Mouse (Mus musculus) limb, embryonic 15.5 days (tissue): ENCODE measurements around the gene Rtel1. TPM values are rescaled to one million over a fixed set of nuclear protein-coding genes. Genes with fewer than 3 reads are reported as not detected.
A peak's percentile ranks its signal among the peaks of the same experiment; 100 is the strongest.
"Not testable (repeated sequence)": the region's sequence is repeated elsewhere in the genome, so short reads cannot be mapped to it uniquely, and the experiment has no call there.

Experiments
- ATAC-seq: fragments of 200-750 bp; cut with Nextera tagmentation; 2 replicates; pipeline ENCODE4 v1.8.0; 2017; ENCODE audit warnings: low read depth, moderate TSS enrichment; ENCODE audit not compliant: insufficient number of reproducible peaks, low FRiP score, low TSS enrichment
- H3K27ac ChIP-seq: fragments of 300-500 bp; sonication (generic); 2 replicates; pipeline ENCODE4 v1.5.1; 2015; ENCODE audit warnings: moderate library complexity, mild to moderate bottlenecking, inconsistent platforms
- H3K27me3 ChIP-seq: fragments of 300-500 bp; sonication (generic); 2 replicates; pipeline ENCODE4 v1.6.1; 2015; ENCODE audit warnings: inconsistent platforms
- H3K36me3 ChIP-seq: fragments of 300-500 bp; sonication (generic); 2 replicates; pipeline ENCODE4 v1.6.1; 2015; ENCODE audit warnings: inconsistent platforms
- H3K4me1 ChIP-seq: fragments of 300-500 bp; sonication (generic); 2 replicates; pipeline ENCODE4 v1.6.1; 2015; ENCODE audit warnings: inconsistent platforms
- H3K4me2 ChIP-seq: fragments of 300-500 bp; sonication (generic); 2 replicates; pipeline ENCODE4 v1.6.1; 2015; ENCODE audit warnings: mild to moderate bottlenecking, inconsistent platforms
- H3K4me3 ChIP-seq: fragments of 300-500 bp; sonication (generic); 2 replicates; pipeline ENCODE4 v1.5.1; 2015; ENCODE audit warnings: mild to moderate bottlenecking, inconsistent platforms
- H3K9ac ChIP-seq: fragments of 300-500 bp; sonication (generic); 2 replicates; pipeline ENCODE4 v1.6.1; 2015; ENCODE audit warnings: inconsistent platforms
- H3K9me3 ChIP-seq: fragments of 300-500 bp; sonication (generic); 2 replicates; pipeline ENCODE4 v1.6.1; 2016; ENCODE audit warnings: inconsistent platforms
- WGBS: fragments of 180-500 bp; shearing (Covaris S2); methylation state at CpG from one replicate; pipeline ENCODE4 v1.1.7; 2015; 5-methylcytosine and 5-hydroxymethylcytosine counted together
- polyA plus RNA-seq: library from polyadenylated mRNA; unstranded; fragments of >200 nt; fragmentation: Nextera tagmentation; extraction: Ambion mirVana; gene quantifications from 2 replicates; pipeline ENCODE4 v1.2.1, GENCODE M21; 2015

Gene Rtel1
- 35.8 and 36.3 TPM in 2 replicates for polyA plus RNA-seq

DNA sequence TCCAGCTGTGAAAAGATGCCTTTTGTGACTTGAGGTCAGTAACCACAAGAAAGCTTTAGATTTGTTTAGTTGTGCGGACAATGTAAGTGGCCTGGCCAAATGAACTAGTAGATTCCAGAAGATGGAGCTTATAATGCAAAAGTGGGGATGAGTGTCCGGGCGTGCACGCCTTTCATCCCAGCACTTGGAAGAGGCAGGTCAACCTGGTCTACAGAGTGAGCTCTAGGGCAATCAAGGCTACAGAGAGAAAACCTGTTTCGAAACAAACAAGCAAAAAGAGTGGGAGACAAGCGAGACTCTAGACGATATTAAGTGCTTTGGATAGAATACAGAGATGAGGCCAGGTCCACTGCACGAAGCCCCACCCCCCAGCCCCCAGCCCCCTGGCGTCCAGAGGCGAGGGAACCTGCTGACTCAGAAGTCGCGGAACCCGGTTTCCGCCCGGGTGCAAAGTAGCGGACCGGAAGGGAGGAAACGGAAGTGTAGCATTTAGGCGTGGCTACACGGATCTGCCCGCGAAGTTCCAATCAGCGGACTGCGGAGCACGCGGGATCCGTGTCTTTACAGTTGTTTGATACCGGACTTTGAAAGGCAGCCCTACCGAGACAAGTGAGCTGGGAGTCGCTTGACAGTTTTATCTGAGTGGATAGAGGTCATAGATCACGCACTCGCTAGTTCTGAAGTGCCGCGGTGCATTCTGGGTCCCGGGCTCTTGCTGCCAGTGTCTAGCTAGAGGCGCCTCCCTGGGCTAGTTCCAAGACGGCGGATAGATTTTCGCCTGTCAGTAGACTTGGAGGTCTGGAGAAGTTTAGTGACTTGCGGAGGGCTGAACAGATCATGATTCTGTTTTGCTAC lies at the start of gene Rtel1:
Gene Rtel1, plus strand, starts transcription at position 492 of the 855 bp plus-strand sequence.
- peaks cover 26% of the 10 kb centered on the region for H3K27me3 ChIP-seq
- H3K4me3 ChIP-seq, result peak within 1 kb of the TSS; percentile 59
- peak within 1 kb of the TSS; percentile 69 for H3K4me2 ChIP-seq
- H3K36me3 ChIP-seq, result peaks cover 26% of the 10 kb centered on the region
- peaks cover 10% of the 10 kb centered on the region for H3K4me1 ChIP-seq
- H3K27ac ChIP-seq, result peak within 1 kb of the TSS; percentile 54
- WGBS, result 7% methylated on average over 40 of the region's 40 CpGs
- H3K9me3 ChIP-seq, result no peaks in the 10 kb centered on the region
- H3K9ac ChIP-seq, result peak within 1 kb of the TSS; percentile 46
- ATAC-seq, result 0 out of 2 replicates have a peak, but pooled peaks have one; percentile 63

DNA sequence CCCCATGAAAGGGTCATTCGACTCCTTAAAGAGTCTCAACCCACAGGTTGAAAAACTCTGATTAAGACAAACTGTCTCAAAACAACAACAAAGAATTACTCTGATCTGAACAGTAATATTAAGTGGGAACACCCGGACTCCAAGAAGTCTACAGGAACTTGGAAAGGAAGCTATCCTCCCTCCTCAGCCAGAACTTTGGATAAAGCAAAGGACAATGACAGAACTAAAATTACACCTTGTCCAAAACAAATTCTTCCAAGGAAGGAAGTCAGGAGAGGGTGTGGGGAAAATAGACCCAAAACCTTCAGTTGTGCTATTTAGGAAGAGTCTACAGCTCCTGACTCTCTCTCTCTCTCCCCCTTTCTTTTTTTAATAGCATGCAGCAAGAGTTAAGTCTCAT lies 47.4 kb upstream of the Rtel1 start:
- ATAC-seq, result no peak
- 94% methylated on average over 2 of the region's 2 CpGs for WGBS

DNA sequence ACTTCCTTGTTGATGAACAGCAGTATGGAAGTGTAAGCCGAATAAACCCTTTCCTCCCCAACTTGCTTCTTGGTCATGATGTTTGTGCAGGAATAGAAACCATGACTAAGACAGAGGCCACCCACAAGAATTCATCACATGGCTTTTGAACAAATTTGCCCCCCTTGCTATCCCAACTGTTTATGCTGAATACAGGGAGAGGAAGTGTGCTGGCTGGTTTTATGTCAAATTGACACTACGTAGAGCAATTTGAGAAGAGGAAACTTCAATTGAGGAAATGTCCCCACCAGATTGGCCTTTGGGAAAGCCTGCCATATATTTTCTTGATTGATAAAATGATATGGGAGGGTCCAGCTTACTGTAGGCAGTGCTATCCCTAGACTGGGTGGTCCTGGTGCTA lies 45.7 kb upstream of the Rtel1 start:
- no peak overlapping the region for H3K27ac ChIP-seq
- H3K4me3 ChIP-seq, result no peak overlapping the region
- H3K27me3 ChIP-seq, result no peaks in the 10 kb centered on the region
- peaks cover 60% of the 10 kb centered on the region for H3K36me3 ChIP-seq
- no peak overlapping the region for H3K9ac ChIP-seq
- no peaks in the 10 kb centered on the region for H3K9me3 ChIP-seq
- 97% methylated on average over 2 of the region's 2 CpGs for WGBS
- H3K4me1 ChIP-seq, result no peaks in the 10 kb centered on the region
- H3K4me2 ChIP-seq, result no peak overlapping the region
- no peak for ATAC-seq

More for the DNA sequence above, 47.4 kb upstream of the Rtel1 start:
- Histone ChIP-seq H3K4me3 (no peak overlapping the region), H3K27me3 (no peaks in the 10 kb centered on the region), H3K4me1 (no peaks in the 10 kb centered on the region), H3K27ac (no peak overlapping the region), H3K9ac (no peak overlapping the region), H3K9me3 (no peaks in the 10 kb centered on the region), H3K36me3 (peaks cover 52% of the 10 kb centered on the region), H3K4me2 (no peak overlapping the region)

DNA sequence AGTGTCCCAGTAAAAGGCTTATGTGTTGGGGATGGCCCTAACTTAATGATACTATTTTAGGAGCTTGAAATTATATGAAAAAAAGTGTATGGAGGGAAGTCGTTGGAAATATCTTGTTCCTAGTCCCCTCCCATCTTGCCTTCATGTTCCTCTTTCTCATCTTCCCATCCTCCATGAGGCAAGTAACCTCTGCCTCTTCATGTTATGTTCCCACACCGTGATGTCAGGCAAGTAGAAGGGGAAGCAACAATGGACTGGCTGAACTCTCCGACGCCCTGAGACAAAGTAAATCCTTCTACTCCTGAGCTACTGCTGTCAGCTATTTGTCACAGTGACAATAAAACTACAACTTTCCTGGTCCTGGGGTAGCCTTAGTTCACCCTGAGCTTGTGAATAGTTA lies 44.9 kb upstream of the Rtel1 start:
- H3K27ac ChIP-seq, result no peak overlapping the region
- no peaks in the 10 kb centered on the region for H3K9me3 ChIP-seq
- H3K9ac ChIP-seq, result no peak overlapping the region
- H3K4me1 ChIP-seq, result no peaks in the 10 kb centered on the region
- H3K36me3 ChIP-seq, result peaks cover 66% of the 10 kb centered on the region
- WGBS, result 83% methylated on average over 4 of the region's 4 CpGs
- H3K4me3 ChIP-seq, result no peak overlapping the region
- H3K27me3 ChIP-seq, result no peaks in the 10 kb centered on the region
- no peak overlapping the region for H3K4me2 ChIP-seq
- ATAC-seq, result no peak

DNA sequence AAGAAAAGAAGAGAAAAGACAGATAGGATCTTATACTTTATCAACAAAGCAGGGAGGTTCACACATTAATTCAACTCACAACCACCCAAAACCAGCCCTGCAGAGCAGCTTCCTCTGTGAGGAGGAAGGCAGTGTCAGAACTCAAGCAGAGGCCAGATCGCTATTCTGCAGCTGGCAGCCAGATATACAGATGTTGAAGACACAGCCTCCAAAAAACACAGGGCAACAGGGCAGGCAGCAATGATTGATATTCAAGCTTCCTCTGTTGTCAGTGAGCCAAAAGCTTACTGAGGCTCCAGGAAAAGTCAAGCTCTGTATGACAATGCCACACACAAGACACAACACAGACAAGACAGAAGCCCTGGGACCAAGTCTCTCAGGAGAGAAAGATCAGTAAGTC lies 42.8 kb upstream of the Rtel1 start:
- Histone ChIP-seq H3K4me2 (no peak overlapping the region), H3K4me3 (no peak overlapping the region), H3K4me1 (no peaks in the 10 kb centered on the region), H3K9me3 (no peaks in the 10 kb centered on the region), H3K27ac (no peak overlapping the region), H3K36me3 (peaks cover 56% of the 10 kb centered on the region), H3K9ac (no peak overlapping the region), H3K27me3 (no peaks in the 10 kb centered on the region)
- 75% methylated on average over 1 of the region's 1 CpGs for WGBS
- ATAC-seq, result no peak

DNA sequence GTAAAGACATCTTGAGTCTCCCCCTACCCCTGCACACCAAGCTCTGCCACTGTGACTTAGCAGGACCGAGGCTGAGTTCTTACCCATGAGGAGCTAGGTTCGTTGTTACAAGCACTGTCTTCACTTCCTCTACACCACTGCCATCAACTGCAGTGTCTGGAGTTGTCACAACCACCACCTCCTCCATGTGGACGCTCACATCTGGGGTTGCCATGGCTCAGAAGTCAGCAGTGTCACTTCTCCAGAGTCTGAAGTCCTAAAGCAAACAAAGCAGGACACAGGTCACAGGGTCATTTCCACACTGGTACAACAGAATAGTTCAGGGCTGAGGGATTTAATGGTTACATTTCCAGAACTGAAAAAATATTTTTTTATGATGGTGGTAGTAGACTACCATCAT lies 41.7 kb upstream of the Rtel1 start:
- ATAC-seq, result no peak
- Histone ChIP-seq H3K27ac (no peak overlapping the region), H3K4me3 (no peak overlapping the region), H3K9me3 (no peaks in the 10 kb centered on the region), H3K4me2 (no peak overlapping the region), H3K36me3 (peaks cover 58% of the 10 kb centered on the region), H3K27me3 (no peaks in the 10 kb centered on the region), H3K4me1 (no peaks in the 10 kb centered on the region), H3K9ac (no peak overlapping the region)
- 82% methylated on average over 3 of the region's 3 CpGs for WGBS

DNA sequence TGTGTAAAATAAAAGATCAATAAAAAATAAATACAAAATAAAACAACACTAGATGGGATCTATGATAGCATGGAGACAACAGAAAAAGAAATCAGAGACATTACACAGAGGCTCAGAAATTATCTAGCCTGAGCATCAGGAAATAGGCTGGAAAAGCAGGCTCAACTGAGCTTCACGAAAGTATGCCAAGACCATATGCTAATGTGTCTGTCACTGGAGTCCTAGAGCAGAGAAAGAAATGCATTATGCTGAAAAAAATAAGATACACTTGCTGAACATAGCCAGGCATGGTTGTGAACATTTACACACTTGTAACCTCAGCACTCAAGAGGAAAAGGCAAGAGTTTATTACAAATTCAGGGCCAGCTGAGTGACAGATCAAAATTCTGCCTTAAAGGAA lies 39.6 kb upstream of the Rtel1 start:
- 68% methylated on average over 1 of the region's 1 CpGs for WGBS
- Histone ChIP-seq H3K4me3 (no peak overlapping the region), H3K4me2 (no peak overlapping the region), H3K36me3 (peaks cover 53% of the 10 kb centered on the region), H3K27ac (no peak overlapping the region), H3K9ac (no peak overlapping the region), H3K9me3 (no peaks in the 10 kb centered on the region), H3K27me3 (no peaks in the 10 kb centered on the region), H3K4me1 (no peaks in the 10 kb centered on the region)
- ATAC-seq, result no peak

DNA sequence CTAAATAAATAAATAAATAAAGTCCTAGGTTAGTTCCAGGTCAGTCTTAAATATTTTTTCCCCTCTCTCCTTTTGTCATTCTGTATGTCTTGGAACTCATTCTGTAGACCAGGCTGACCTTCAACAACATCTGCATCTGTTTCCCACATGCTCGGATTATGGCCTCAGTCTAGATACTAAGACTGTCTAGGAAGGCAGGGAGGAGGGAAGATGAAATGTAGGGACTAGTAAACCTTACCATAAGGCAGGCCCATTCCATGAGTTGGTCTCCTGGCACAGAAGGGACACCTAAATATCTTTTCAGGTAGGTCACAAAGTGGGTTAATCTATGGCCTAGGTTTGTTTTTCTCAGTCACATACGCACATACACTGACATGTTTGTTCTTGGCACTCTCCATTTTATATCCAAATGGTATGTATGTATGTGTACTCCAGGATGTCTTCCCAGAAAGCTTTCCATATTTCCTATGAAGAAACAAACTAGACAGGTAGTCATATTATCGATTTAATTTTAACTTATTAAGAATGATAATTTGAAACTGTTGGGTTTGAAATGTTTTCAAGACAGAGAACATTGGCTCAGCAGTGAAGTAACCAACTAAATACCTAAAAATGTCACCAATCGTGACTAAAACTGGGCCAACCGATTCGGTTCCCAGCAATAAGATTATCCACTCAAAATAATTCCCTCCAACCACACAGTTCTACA lies 32.8 kb upstream of the Rtel1 start:
- Histone ChIP-seq H3K9me3 (no peaks in the 10 kb centered on the region), H3K4me3 (peak overlapping the region; percentile 58), H3K27ac (peak overlapping the region; percentile 96), H3K27me3 (no peaks in the 10 kb centered on the region), H3K4me2 (peak overlapping the region; percentile 52), H3K4me1 (peaks cover 13% of the 10 kb centered on the region), H3K36me3 (peaks cover 13% of the 10 kb centered on the region), H3K9ac (peak overlapping the region; percentile 85)
- WGBS, result 54% methylated on average over 6 of the region's 6 CpGs
- ATAC-seq, result no peak

DNA sequence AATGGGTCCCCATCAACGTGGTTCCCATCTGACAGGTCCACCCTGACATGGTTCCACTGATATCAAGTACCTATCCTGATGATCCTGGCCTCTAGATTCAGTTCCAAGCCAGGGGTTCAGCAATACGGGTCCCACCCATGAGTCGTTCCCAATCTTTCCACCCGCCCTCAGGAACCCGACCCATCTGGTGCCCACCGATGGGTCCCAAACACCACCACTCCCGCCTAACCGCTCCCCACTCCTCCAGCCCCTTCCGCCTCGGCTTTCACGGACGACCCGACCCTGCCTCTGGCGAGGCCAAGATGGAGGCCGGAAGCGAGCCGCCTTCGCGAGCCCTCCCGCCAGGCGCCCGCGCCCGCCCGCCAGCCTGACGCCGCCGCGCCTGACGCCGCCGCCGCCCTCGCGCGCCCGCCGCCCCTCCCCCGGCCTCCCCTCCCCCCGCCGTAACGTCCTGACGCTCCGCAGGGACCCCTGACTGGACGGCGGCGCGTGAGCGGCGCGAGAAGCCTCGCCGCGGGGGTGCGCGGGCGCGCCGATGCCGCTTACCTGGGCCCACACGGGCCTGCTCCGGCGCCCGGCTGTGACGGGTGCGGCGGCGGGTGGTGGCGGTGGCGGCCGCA lies 32.1 kb upstream of the Rtel1 start:
- Histone ChIP-seq H3K4me1 (peaks cover 13% of the 10 kb centered on the region), H3K36me3 (peaks cover 8% of the 10 kb centered on the region), H3K27me3 (no peaks in the 10 kb centered on the region), H3K9me3 (no peaks in the 10 kb centered on the region), H3K9ac (peak overlapping the region; percentile 85), H3K4me2 (peak overlapping the region; percentile 52), H3K27ac (peak overlapping the region; percentile 96), H3K4me3 (peak overlapping the region; percentile 58)
- peak; percentile 87 for ATAC-seq
- 1% methylated on average over 18 of the region's 71 CpGs for WGBS

DNA sequence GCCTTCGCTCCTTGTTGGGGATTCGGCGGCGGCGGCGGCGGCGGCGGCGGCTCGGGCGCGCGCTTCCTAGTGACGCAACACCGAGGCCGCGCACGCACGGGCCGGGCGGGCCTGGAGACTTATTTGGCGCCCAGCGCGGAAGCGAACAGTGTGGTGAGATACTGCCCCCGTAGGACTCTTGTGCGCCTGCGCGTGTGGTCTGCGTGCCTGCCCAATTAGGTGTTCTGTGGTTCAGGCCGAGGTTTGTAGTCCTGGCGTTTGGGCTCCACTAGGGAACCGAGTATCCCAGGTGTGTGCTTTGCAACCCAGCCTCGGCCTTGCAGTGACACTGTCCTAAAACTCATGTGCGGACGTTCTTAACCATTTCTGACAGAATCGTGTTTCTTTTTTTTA lies 31.6 kb upstream of the Rtel1 start, which contains the start of gene Gmeb2:
Gene Gmeb2, minus strand, starts transcription at position 78 of the 393 bp plus-strand sequence.
- 5% methylated on average over 31 of the region's 38 CpGs for WGBS
- Histone ChIP-seq H3K4me3 (peak within 1 kb of the TSS; percentile 58), H3K4me1 (peaks cover 13% of the 10 kb centered on the region), H3K27ac (peak within 1 kb of the TSS; percentile 96), H3K4me2 (peak within 1 kb of the TSS; percentile 52), H3K9ac (peak within 1 kb of the TSS; percentile 85)
- ATAC-seq, result peak; percentile 95
- not testable (repeated sequence) for H3K27me3 ChIP-seq, H3K36me3 ChIP-seq, H3K9me3 ChIP-seq

DNA sequence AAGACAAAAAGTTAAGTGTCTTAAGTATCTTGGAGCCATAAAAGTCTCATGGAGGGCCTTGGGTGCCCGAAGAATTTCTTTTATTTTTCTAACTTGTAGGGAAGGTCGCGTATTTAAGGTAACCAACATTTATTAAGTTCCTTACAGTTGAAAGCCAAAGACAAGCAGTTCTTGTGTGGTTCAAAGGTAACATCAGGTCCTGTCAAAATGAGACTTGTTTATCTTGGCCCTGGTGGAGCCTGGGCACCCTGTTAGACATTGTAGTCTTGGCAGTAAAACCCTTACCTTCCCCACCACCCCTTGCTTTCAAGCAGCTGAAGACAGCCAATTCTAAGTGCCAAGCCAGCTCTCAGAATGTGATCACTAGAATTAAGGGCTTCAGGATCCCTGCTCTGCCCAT lies 30.8 kb upstream of the Rtel1 start:
- H3K36me3 ChIP-seq, result peaks cover 3% of the 10 kb centered on the region
- H3K27ac ChIP-seq, result peak overlapping the region; percentile 96
- H3K4me2 ChIP-seq, result peak overlapping the region; percentile 50
- no peak for ATAC-seq
- no peaks in the 10 kb centered on the region for H3K9me3 ChIP-seq
- H3K9ac ChIP-seq, result 0 out of 2 replicates have a peak overlapping the region, but pooled peaks have one; percentile 31
- WGBS, result 75% methylated on average over 3 of the region's 3 CpGs
- no peaks in the 10 kb centered on the region for H3K27me3 ChIP-seq
- peak overlapping the region; percentile 58 for H3K4me3 ChIP-seq
- H3K4me1 ChIP-seq, result peaks cover 13% of the 10 kb centered on the region

DNA sequence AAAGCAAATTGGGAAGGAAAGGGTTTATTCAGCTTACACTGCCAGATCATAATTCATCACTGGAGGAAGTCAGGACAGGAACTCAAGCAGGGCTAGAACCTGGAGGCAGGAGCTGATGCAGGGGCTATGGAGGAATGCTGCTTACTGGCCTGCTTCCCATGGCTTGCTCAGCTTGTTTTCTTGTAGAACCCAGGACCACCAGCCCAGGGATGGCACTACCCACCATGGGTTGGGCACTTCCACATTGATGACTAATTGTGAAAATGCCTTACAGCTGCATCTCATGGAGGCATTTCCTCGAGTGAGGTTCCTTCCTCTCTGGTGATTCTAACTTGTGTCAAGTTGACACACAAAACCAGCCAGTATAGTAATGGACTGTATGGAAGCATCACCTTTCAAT lies 28.6 kb upstream of the Rtel1 start:
- peaks cover 13% of the 10 kb centered on the region for H3K4me1 ChIP-seq
- 61% methylated on average over 1 of the region's 1 CpGs for WGBS
- ATAC-seq, result no peak
- no peak overlapping the region for H3K9ac ChIP-seq
- H3K36me3 ChIP-seq, result no peaks in the 10 kb centered on the region
- no peak overlapping the region for H3K27ac ChIP-seq
- no peaks in the 10 kb centered on the region for H3K27me3 ChIP-seq
- no peaks in the 10 kb centered on the region for H3K9me3 ChIP-seq
- no peak overlapping the region for H3K4me3 ChIP-seq
- H3K4me2 ChIP-seq, result no peak overlapping the region
